Mouse (Mus musculus): ENCODE measurements around the gene Klhdc4. TPM values are rescaled to one million over a fixed set of nuclear protein-coding genes. Genes with fewer than 3 reads are reported as not detected.

The Klhdc4 gene
- polyA plus RNA-seq, 1 experiment from 2014 or later = 44.4 TPM

- no peaks in the 10 kb centered on the region for H3K36me3 ChIP-seq (ENCODE audit: control insufficient read depth, insufficient read depth, low read length)
- 39% methylated on average over 10 of the region's 10 CpGs for WGBS
Measured at GRCm38 (mm10) chr8:121786542-121786941, 42.8 kb downstream of the Klhdc4 start.

GRCm38 (mm10) chr8:121782493-121782892, 46.9 kb downstream of the Klhdc4 start:
- Histone ChIP-seq H3K9ac (ENCODE audit: low read depth, low read length) (no peak overlapping the region), H3K27ac (ENCODE audit: low read depth, low read length) (no peak overlapping the region), H3K27me3 (ENCODE audit: control insufficient read depth, insufficient read depth, low read length) (no peaks in the 10 kb centered on the region), H3K9me3 (ENCODE audit: control insufficient read depth, low read length) (no peaks in the 10 kb centered on the region), H3K36me3 (ENCODE audit: control insufficient read depth, insufficient read depth, low read length) (no peaks in the 10 kb centered on the region), H3K4me1 (ENCODE audit: control insufficient read depth, insufficient read depth, low read length) (peaks cover 7% of the 10 kb centered on the region), H3K4me3 (ENCODE audit: low read length) (no peak overlapping the region), H3K4me2 (replicated peaks; ENCODE audit: low read depth, low read length) (no peak overlapping the region)
- no peak for ATAC-seq (ENCODE audit: low FRiP score, low TSS enrichment)
- 66% methylated on average over 5 of the region's 5 CpGs for WGBS

More at GRCm38 (mm10) chr8:121786542-121786941, 42.8 kb downstream of the Klhdc4 start:
- H3K4me2 ChIP-seq (replicated peaks; ENCODE audit: low read depth, low read length) = no peak overlapping the region
- H3K4me3 ChIP-seq (ENCODE audit: low read length) = no peak overlapping the region
- H3K27me3 ChIP-seq (ENCODE audit: control insufficient read depth, insufficient read depth, low read length) = no peaks in the 10 kb centered on the region
- ATAC-seq (ENCODE audit: low FRiP score, low TSS enrichment) = no peak
- H3K27ac ChIP-seq (ENCODE audit: low read depth, low read length) = no peak overlapping the region
- H3K9me3 ChIP-seq (ENCODE audit: control insufficient read depth, low read length) = no peaks in the 10 kb centered on the region
- H3K9ac ChIP-seq (ENCODE audit: low read depth, low read length) = no peak overlapping the region
- H3K4me1 ChIP-seq (ENCODE audit: control insufficient read depth, insufficient read depth, low read length) = no peaks in the 10 kb centered on the region

- Histone ChIP-seq H3K36me3 (ENCODE audit: control insufficient read depth, insufficient read depth, low read length) (no peaks in the 10 kb centered on the region), H3K27ac (ENCODE audit: low read depth, low read length) (no peak overlapping the region), H3K4me2 (replicated peaks; ENCODE audit: low read depth, low read length) (no peak overlapping the region), H3K9me3 (ENCODE audit: control insufficient read depth, low read length) (no peaks in the 10 kb centered on the region), H3K4me1 (ENCODE audit: control insufficient read depth, insufficient read depth, low read length) (peaks cover 7% of the 10 kb centered on the region), H3K4me3 (ENCODE audit: low read length) (no peak overlapping the region), H3K27me3 (ENCODE audit: control insufficient read depth, insufficient read depth, low read length) (no peaks in the 10 kb centered on the region), H3K9ac (ENCODE audit: low read depth, low read length) (no peak overlapping the region)
- 84% methylated on average over 12 of the region's 12 CpGs for WGBS
- ATAC-seq (ENCODE audit: low FRiP score, low TSS enrichment) = no peak
Measured at GRCm38 (mm10) chr8:121773876-121774275, 55.5 kb downstream of the Klhdc4 start.

- ATAC-seq (ENCODE audit: low FRiP score, low TSS enrichment) = no peak
- no peak overlapping the region for H3K4me2 ChIP-seq (replicated peaks; ENCODE audit: low read depth, low read length)
- no peak overlapping the region for H3K9ac ChIP-seq (ENCODE audit: low read depth, low read length)
- H3K27me3 ChIP-seq (ENCODE audit: control insufficient read depth, insufficient read depth, low read length) = no peaks in the 10 kb centered on the region
- H3K4me3 ChIP-seq (ENCODE audit: low read length) = no peak overlapping the region
- no peaks in the 10 kb centered on the region for H3K36me3 ChIP-seq (ENCODE audit: control insufficient read depth, insufficient read depth, low read length)
- H3K27ac ChIP-seq (ENCODE audit: low read depth, low read length) = no peak overlapping the region
- H3K4me1 ChIP-seq (ENCODE audit: control insufficient read depth, insufficient read depth, low read length) = no peaks in the 10 kb centered on the region
- H3K9me3 ChIP-seq (ENCODE audit: control insufficient read depth, low read length) = no peaks in the 10 kb centered on the region
- 31% methylated on average over 19 of the region's 19 CpGs for WGBS
Measured at GRCm38 (mm10) chr8:121770845-121771752, 58.3 kb downstream of the Klhdc4 start.

- WGBS = 95% methylated on average over 2 of the region's 2 CpGs
- Histone ChIP-seq H3K4me2 (replicated peaks; ENCODE audit: low read depth, low read length) (no peak overlapping the region), H3K9me3 (ENCODE audit: control insufficient read depth, low read length) (no peaks in the 10 kb centered on the region), H3K9ac (ENCODE audit: low read depth, low read length) (no peak overlapping the region), H3K27ac (ENCODE audit: low read depth, low read length) (no peak overlapping the region), H3K4me3 (ENCODE audit: low read length) (no peak overlapping the region), H3K27me3 (ENCODE audit: control insufficient read depth, insufficient read depth, low read length) (no peaks in the 10 kb centered on the region), H3K4me1 (ENCODE audit: control insufficient read depth, insufficient read depth, low read length) (no peaks in the 10 kb centered on the region), H3K36me3 (ENCODE audit: control insufficient read depth, insufficient read depth, low read length) (no peaks in the 10 kb centered on the region)
- no peak for ATAC-seq (ENCODE audit: low FRiP score, low TSS enrichment)
Measured at GRCm38 (mm10) chr8:121769621-121770020, 59.7 kb downstream of the Klhdc4 start.

- H3K9me3 ChIP-seq (ENCODE audit: control insufficient read depth, low read length) = no peaks in the 10 kb centered on the region
- H3K9ac ChIP-seq (ENCODE audit: low read depth, low read length) = no peak overlapping the region
- no peaks in the 10 kb centered on the region for H3K36me3 ChIP-seq (ENCODE audit: control insufficient read depth, insufficient read depth, low read length)
- no peak overlapping the region for H3K4me2 ChIP-seq (replicated peaks; ENCODE audit: low read depth, low read length)
- WGBS = 51% methylated on average over 3 of the region's 3 CpGs
- H3K4me1 ChIP-seq (ENCODE audit: control insufficient read depth, insufficient read depth, low read length) = no peaks in the 10 kb centered on the region
- H3K27ac ChIP-seq (ENCODE audit: low read depth, low read length) = no peak overlapping the region
- no peaks in the 10 kb centered on the region for H3K27me3 ChIP-seq (ENCODE audit: control insufficient read depth, insufficient read depth, low read length)
- no peak for ATAC-seq (ENCODE audit: low FRiP score, low TSS enrichment)
- no peak overlapping the region for H3K4me3 ChIP-seq (ENCODE audit: low read length)
Measured at GRCm38 (mm10) chr8:121769095-121769494, 60.3 kb downstream of the Klhdc4 start.

GRCm38 (mm10) chr8:121765594-121766138, 63.7 kb downstream of the Klhdc4 start:
- no peak for ATAC-seq (ENCODE audit: low FRiP score, low TSS enrichment)
- Histone ChIP-seq H3K36me3 (ENCODE audit: control insufficient read depth, insufficient read depth, low read length) (no peaks in the 10 kb centered on the region), H3K4me1 (ENCODE audit: control insufficient read depth, insufficient read depth, low read length) (no peaks in the 10 kb centered on the region), H3K27ac (ENCODE audit: low read depth, low read length) (no peak overlapping the region), H3K4me3 (ENCODE audit: low read length) (no peak overlapping the region), H3K9me3 (ENCODE audit: control insufficient read depth, low read length) (no peaks in the 10 kb centered on the region), H3K9ac (ENCODE audit: low read depth, low read length) (no peak overlapping the region), H3K27me3 (ENCODE audit: control insufficient read depth, insufficient read depth, low read length) (no peaks in the 10 kb centered on the region), H3K4me2 (replicated peaks; ENCODE audit: low read depth, low read length) (no peak overlapping the region)
- WGBS = 73% methylated on average over 7 of the region's 7 CpGs

GRCm38 (mm10) chr8:121763700-121764013, 65.7 kb downstream of the Klhdc4 start:
- Histone ChIP-seq H3K27ac (ENCODE audit: low read depth, low read length) (no peak overlapping the region), H3K36me3 (ENCODE audit: control insufficient read depth, insufficient read depth, low read length) (no peaks in the 10 kb centered on the region), H3K27me3 (ENCODE audit: control insufficient read depth, insufficient read depth, low read length) (no peaks in the 10 kb centered on the region), H3K9ac (ENCODE audit: low read depth, low read length) (no peak overlapping the region), H3K4me1 (ENCODE audit: control insufficient read depth, insufficient read depth, low read length) (no peaks in the 10 kb centered on the region), H3K9me3 (ENCODE audit: control insufficient read depth, low read length) (no peaks in the 10 kb centered on the region), H3K4me3 (ENCODE audit: low read length) (no peak overlapping the region), H3K4me2 (replicated peaks; ENCODE audit: low read depth, low read length) (no peak overlapping the region)
- 80% methylated on average over 9 of the region's 9 CpGs for WGBS
- ATAC-seq (ENCODE audit: low FRiP score, low TSS enrichment) = no peak

- Histone ChIP-seq H3K36me3 (ENCODE audit: control insufficient read depth, insufficient read depth, low read length) (no peaks in the 10 kb centered on the region), H3K4me1 (ENCODE audit: control insufficient read depth, insufficient read depth, low read length) (no peaks in the 10 kb centered on the region), H3K9ac (ENCODE audit: low read depth, low read length) (no peak overlapping the region), H3K9me3 (ENCODE audit: control insufficient read depth, low read length) (no peaks in the 10 kb centered on the region), H3K27me3 (ENCODE audit: control insufficient read depth, insufficient read depth, low read length) (no peaks in the 10 kb centered on the region), H3K4me2 (replicated peaks; ENCODE audit: low read depth, low read length) (no peak overlapping the region), H3K4me3 (ENCODE audit: low read length) (no peak overlapping the region), H3K27ac (ENCODE audit: low read depth, low read length) (no peak overlapping the region)
- WGBS = 63% methylated on average over 7 of the region's 7 CpGs
- no peak for ATAC-seq (ENCODE audit: low FRiP score, low TSS enrichment)
Measured at GRCm38 (mm10) chr8:121762999-121763699, 66.2 kb downstream of the Klhdc4 start.

All from kidney, embryonic 14.5 days (tissue).